Mouse (Mus musculus): ENCODE results near the gene Rpgrip1l. TPM values are rescaled to one million over a fixed set of nuclear protein-coding genes. Genes with fewer than 3 reads are reported as not detected.
A peak's percentile ranks its signal among the peaks of the same experiment; 100 is the strongest.

Rpgrip1l gene
- polyA plus RNA-seq, 1 experiment from 2014 or later = 3.0 TPM

DNA sequence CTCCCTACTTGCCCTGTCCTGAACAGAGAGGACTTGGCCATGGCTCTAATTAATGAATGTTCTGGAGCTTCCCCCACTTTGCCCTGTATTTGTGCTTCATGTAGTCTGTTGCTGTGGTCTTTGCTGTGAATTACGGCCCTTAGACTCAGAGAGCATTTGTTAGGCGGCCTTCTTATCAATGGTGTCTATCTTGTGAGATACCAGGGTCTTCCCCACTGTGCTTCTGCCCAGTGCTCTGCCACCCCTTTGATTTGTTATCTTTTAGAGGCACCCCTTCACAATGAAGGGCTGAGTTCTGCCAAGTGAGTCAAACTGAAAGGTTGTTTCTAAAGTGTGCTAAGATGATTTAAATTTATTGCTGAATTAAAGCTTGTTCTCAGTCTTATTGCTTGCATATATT is 105.4 kb downstream of the Rpgrip1l start:
- Histone ChIP-seq H3K27me3 (replicated peaks; ENCODE audit: control insufficient read depth, insufficient read depth, low read length) (no peaks in the 10 kb centered on the region), H3K9me3 (ENCODE audit: control insufficient read depth, low read length) (no peaks in the 10 kb centered on the region), H3K4me2 (ENCODE audit: low read depth, low read length) (no peak overlapping the region), H3K27ac (ENCODE audit: low read length) (no peak overlapping the region), H3K4me1 (ENCODE audit: control insufficient read depth, insufficient read depth, low read length) (no peaks in the 10 kb centered on the region), H3K9ac (ENCODE audit: low read depth, low read length) (no peak overlapping the region), H3K36me3 (ENCODE audit: control insufficient read depth, insufficient read depth, low read length) (no peaks in the 10 kb centered on the region), H3K4me3 (ENCODE audit: low read length) (no peak overlapping the region)
- 35% methylated on average over 2 of the region's 2 CpGs for WGBS
- ATAC-seq = no peak

DNA sequence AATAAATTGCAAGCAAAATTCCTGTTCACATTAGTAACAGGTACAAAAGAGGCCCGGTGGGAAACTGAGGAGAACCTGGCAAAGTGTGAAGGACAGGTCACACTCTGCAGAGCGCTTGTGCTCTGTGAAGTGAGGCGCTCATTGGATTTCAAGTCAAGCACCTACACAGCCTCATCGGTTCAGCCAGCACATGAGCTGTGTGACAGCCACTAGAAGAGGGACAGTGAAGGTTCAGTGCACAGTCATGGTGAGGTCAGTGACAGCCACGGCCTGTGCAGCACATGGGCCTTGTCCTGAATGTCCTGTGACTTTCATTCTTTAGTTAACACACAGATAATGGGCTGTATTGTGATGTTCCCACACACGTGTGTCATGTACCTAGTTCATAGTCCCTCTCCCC is 107.2 kb downstream of the Rpgrip1l start:
- no peak for ATAC-seq
- WGBS = 81% methylated on average over 6 of the region's 6 CpGs

DNA sequence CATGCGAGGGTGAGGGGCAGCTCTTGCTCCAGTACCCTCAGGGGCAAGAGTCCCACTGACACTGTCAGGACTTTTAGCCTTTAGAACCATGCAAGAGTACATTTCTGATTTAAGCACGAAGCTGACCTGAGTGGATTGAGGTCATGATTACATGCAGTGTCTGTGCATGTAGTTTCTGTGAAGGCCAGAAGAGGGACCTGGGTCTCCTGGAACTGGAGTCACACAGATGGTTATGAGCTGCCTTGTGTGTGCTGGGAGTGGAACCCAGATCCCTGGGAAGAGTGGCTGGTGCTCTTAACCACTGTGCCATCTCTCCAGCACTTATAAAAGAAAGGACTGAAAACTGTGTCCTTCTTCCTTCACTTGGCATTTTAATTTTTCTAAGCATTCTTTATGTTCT is 111.9 kb downstream of the Rpgrip1l start:
- Histone ChIP-seq H3K27me3 (replicated peaks; ENCODE audit: control insufficient read depth, insufficient read depth, low read length) (no peaks in the 10 kb centered on the region), H3K27ac (ENCODE audit: low read length) (no peak overlapping the region), H3K9me3 (ENCODE audit: control insufficient read depth, low read length) (no peaks in the 10 kb centered on the region), H3K4me2 (ENCODE audit: low read depth, low read length) (no peak overlapping the region), H3K4me1 (ENCODE audit: control insufficient read depth, insufficient read depth, low read length) (no peaks in the 10 kb centered on the region), H3K36me3 (ENCODE audit: control insufficient read depth, insufficient read depth, low read length) (no peaks in the 10 kb centered on the region), H3K9ac (ENCODE audit: low read depth, low read length) (no peak overlapping the region), H3K4me3 (ENCODE audit: low read length) (no peak overlapping the region)
- ATAC-seq = no peak
- WGBS = 67% methylated on average over 2 of the region's 2 CpGs

More for the DNA sequence above, 107.2 kb downstream of the Rpgrip1l start:
- Histone ChIP-seq H3K36me3 (ENCODE audit: control insufficient read depth, insufficient read depth, low read length) (no peaks in the 10 kb centered on the region), H3K27ac (ENCODE audit: low read length) (no peak overlapping the region), H3K4me2 (ENCODE audit: low read depth, low read length) (no peak overlapping the region), H3K27me3 (replicated peaks; ENCODE audit: control insufficient read depth, insufficient read depth, low read length) (no peaks in the 10 kb centered on the region), H3K9ac (ENCODE audit: low read depth, low read length) (no peak overlapping the region), H3K9me3 (ENCODE audit: control insufficient read depth, low read length) (no peaks in the 10 kb centered on the region), H3K4me1 (ENCODE audit: control insufficient read depth, insufficient read depth, low read length) (no peaks in the 10 kb centered on the region), H3K4me3 (ENCODE audit: low read length) (no peak overlapping the region)

DNA sequence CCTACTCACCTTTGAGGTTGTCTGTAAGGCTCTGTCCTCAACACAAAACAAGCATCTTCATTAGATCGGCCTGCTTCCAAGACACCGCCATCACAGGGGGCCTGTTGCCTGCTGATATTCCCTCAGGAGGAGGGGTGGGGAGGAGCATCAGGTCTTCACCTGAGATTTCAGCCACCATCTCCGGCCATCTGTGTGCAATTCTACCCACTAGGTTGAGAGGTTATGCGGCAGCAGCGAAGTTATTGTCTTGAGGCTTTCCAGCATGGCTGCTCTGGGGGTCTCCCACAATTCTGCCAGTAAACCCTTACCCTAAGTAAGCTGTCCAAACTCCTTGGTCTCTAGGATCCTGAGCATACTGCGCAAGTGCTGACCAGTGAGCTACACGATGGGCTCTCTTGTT is 113.2 kb downstream of the Rpgrip1l start, which contains the start of gene Aktip:
Gene Aktip, minus strand, starts transcription at position 101 of the 400 bp plus-strand sequence.
- Histone ChIP-seq H3K9me3 (ENCODE audit: control insufficient read depth, low read length) (no peaks in the 10 kb centered on the region), H3K4me2 (ENCODE audit: low read depth, low read length) (no peak within 1 kb of the TSS), H3K27ac (ENCODE audit: low read length) (no peak within 1 kb of the TSS), H3K9ac (ENCODE audit: low read depth, low read length) (no peak within 1 kb of the TSS), H3K4me1 (ENCODE audit: control insufficient read depth, insufficient read depth, low read length) (no peaks in the 10 kb centered on the region), H3K27me3 (replicated peaks; ENCODE audit: control insufficient read depth, insufficient read depth, low read length) (no peaks in the 10 kb centered on the region), H3K4me3 (ENCODE audit: low read length) (no peak within 1 kb of the TSS), H3K36me3 (ENCODE audit: control insufficient read depth, insufficient read depth, low read length) (no peaks in the 10 kb centered on the region)
- ATAC-seq = no peak
- 95% methylated on average over 7 of the region's 7 CpGs for WGBS

DNA sequence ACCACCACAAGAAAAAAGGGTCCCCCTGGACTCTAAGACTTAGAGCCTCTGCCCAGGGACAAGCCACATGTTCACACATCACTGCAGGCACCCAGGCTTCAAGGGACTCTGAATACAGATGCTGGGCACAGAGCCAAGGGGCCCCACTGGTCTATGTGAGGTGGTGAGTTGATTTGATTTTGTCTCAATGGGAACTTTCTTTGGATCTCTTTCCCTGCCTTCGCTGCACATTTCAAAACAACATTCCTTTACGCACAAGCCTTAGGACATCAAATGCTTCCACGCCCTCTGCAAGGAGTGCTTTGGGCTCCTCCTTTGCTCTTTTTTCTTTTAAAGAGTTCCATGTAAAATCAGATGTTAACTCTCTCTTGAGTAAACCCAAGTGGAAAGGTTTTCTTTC is 115.0 kb downstream of the Rpgrip1l start:
- no peak overlapping the region for H3K9ac ChIP-seq (ENCODE audit: low read depth, low read length)
- no peak overlapping the region for H3K4me2 ChIP-seq (ENCODE audit: low read depth, low read length)
- no peaks in the 10 kb centered on the region for H3K9me3 ChIP-seq (ENCODE audit: control insufficient read depth, low read length)
- H3K4me3 ChIP-seq (ENCODE audit: low read length) = no peak overlapping the region
- H3K27me3 ChIP-seq (replicated peaks; ENCODE audit: control insufficient read depth, insufficient read depth, low read length) = no peaks in the 10 kb centered on the region
- 70% methylated on average over 3 of the region's 3 CpGs for WGBS
- no peaks in the 10 kb centered on the region for H3K36me3 ChIP-seq (ENCODE audit: control insufficient read depth, insufficient read depth, low read length)
- H3K4me1 ChIP-seq (ENCODE audit: control insufficient read depth, insufficient read depth, low read length) = no peaks in the 10 kb centered on the region
- no peak overlapping the region for H3K27ac ChIP-seq (ENCODE audit: low read length)
- no peak for ATAC-seq

DNA sequence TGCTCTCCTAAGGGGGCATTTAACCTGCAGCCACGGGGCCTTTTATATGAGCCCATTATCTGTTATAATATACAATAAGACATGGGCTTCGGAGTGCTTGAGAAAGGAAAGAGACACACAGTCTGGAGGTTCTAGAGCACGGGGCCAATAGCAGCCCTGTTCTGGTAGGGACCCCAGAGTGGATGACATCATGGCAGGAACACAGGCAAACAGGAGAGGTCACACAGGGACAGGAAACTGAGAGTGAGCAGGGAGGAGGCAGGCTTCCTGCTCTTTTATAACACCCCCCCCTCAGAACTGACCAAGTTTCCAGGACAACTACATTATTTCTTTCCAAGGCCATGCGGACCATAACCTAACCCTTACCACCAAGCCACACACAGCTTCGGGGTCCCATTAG is 115.8 kb downstream of the Rpgrip1l start:
- 80% methylated on average over 5 of the region's 5 CpGs for WGBS
- Histone ChIP-seq H3K27me3 (replicated peaks; ENCODE audit: control insufficient read depth, insufficient read depth, low read length) (no peaks in the 10 kb centered on the region), H3K9ac (ENCODE audit: low read depth, low read length) (no peak overlapping the region), H3K27ac (ENCODE audit: low read length) (no peak overlapping the region), H3K9me3 (ENCODE audit: control insufficient read depth, low read length) (no peaks in the 10 kb centered on the region), H3K36me3 (ENCODE audit: control insufficient read depth, insufficient read depth, low read length) (no peaks in the 10 kb centered on the region), H3K4me1 (ENCODE audit: control insufficient read depth, insufficient read depth, low read length) (no peaks in the 10 kb centered on the region), H3K4me3 (ENCODE audit: low read length) (no peak overlapping the region), H3K4me2 (ENCODE audit: low read depth, low read length) (no peak overlapping the region)
- no peak for ATAC-seq

DNA sequence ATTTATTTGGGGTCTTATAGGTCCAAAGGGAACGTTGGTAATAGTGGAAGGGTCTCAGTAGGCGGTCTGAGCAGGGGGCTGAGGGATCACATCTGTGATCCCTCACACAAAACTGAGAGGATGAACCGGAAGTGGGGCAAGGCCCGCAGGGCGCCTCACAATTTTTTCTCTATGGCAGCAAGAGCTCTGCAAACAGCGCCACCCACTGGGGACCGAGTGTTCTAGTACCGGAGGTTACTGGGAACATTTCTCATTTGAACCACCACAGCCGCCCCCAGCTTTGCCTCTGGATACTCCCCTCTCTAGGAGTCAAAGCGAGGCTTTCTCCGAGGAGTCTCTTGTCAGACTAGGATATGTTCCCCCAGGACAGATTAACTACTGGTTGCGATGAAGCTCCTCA is 116.4 kb downstream of the Rpgrip1l start:
- Histone ChIP-seq H3K9me3 (ENCODE audit: control insufficient read depth, low read length) (no peaks in the 10 kb centered on the region), H3K27me3 (replicated peaks; ENCODE audit: control insufficient read depth, insufficient read depth, low read length) (no peaks in the 10 kb centered on the region), H3K4me2 (ENCODE audit: low read depth, low read length) (no peak overlapping the region), H3K27ac (ENCODE audit: low read length) (no peak overlapping the region), H3K4me1 (ENCODE audit: control insufficient read depth, insufficient read depth, low read length) (no peaks in the 10 kb centered on the region), H3K4me3 (ENCODE audit: low read length) (no peak overlapping the region), H3K36me3 (ENCODE audit: control insufficient read depth, insufficient read depth, low read length) (no peaks in the 10 kb centered on the region), H3K9ac (ENCODE audit: low read depth, low read length) (no peak overlapping the region)
- no peak for ATAC-seq
- 85% methylated on average over 12 of the region's 12 CpGs for WGBS

DNA sequence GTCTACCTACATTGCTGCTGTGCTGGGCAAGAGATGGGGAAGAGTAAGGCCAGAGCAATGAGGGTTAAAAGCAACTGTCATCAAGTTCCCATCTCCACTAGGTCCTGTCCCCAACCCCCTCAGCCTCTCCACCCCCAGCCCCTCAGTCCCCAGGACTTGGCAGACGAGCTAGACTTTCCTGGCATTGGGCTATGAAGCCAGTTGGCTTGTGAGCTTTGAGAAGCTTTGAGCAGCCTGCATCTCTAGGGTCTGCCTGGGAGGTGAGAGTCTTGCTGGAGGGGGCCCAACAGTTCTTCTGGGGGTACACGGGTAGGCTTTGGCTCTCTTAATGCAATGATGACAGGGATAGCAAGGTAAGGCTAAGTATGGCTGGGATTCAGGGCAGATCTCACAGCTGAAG is 119.0 kb downstream of the Rpgrip1l start:
- Histone ChIP-seq H3K27me3 (replicated peaks; ENCODE audit: control insufficient read depth, insufficient read depth, low read length) (no peaks in the 10 kb centered on the region; the same call in none of the 2 replicates), H3K9ac (ENCODE audit: low read depth, low read length) (no peak overlapping the region), H3K4me2 (ENCODE audit: low read depth, low read length) (no peak overlapping the region), H3K4me1 (ENCODE audit: control insufficient read depth, insufficient read depth, low read length) (peaks cover 4% of the 10 kb centered on the region), H3K27ac (ENCODE audit: low read length) (no peak overlapping the region), H3K36me3 (ENCODE audit: control insufficient read depth, insufficient read depth, low read length) (no peaks in the 10 kb centered on the region), H3K9me3 (ENCODE audit: control insufficient read depth, low read length) (no peaks in the 10 kb centered on the region), H3K4me3 (ENCODE audit: low read length) (no peak overlapping the region)
- WGBS = 76% methylated on average over 2 of the region's 2 CpGs
- no peak for ATAC-seq

DNA sequence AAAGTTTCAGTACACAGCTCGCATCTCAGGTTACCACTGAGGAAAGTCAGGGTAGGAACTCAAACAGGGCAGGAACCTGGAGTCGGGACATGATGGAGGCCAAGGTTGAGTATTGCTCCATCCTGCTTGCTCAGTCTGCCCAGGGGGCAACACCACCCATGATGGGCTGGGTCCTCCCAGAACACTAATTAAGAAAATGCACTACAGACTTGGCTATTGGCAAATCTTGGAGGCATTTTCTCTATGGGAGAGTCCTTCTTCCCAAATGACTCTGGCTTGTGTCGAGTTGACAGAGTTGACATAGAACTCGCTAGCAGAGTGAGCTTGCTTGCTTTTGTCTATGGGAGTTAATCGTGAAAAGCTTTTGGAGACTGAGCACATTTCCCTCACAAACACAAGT is 120.1 kb downstream of the Rpgrip1l start:
- no peak overlapping the region for H3K27ac ChIP-seq (ENCODE audit: low read length)
- ATAC-seq = no peak
- H3K9ac ChIP-seq (ENCODE audit: low read depth, low read length) = no peak overlapping the region
- no peaks in the 10 kb centered on the region for H3K36me3 ChIP-seq (ENCODE audit: control insufficient read depth, insufficient read depth, low read length)
- no peak overlapping the region for H3K4me2 ChIP-seq (ENCODE audit: low read depth, low read length)
- H3K4me3 ChIP-seq (ENCODE audit: low read length) = no peak overlapping the region
- 78% methylated on average over 5 of the region's 5 CpGs for WGBS
- no peaks in the 10 kb centered on the region for H3K9me3 ChIP-seq (ENCODE audit: control insufficient read depth, low read length)
- H3K4me1 ChIP-seq (ENCODE audit: control insufficient read depth, insufficient read depth, low read length) = peaks cover 4% of the 10 kb centered on the region
- peaks cover 3% of the 10 kb centered on the region for H3K27me3 ChIP-seq (replicated peaks; ENCODE audit: control insufficient read depth, insufficient read depth, low read length)

DNA sequence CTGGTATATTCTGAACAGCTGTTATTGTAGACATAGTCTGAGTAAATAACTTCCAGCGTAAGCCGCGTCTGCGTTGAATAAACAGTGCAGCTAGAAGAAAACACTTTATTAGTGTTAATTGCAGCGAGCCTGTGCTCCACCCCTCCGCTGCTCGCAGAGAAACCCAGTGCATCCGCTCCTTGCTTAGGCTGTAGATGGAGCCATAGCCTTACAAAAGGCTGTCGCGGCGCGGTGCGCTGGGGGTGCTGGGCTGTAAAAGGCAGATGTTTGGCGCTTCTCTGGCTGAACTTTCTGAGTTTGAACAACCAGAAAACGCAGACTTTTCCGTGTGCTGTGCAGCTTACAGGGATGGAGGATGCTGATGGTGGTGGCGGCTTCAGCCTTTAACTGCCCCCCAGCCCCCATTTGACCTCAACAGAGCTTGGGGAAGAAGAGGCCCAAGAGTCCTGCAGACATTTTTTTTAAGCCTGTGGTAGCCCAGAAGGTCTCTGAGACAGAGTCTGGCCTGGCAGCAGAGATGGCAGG is 122.2 kb downstream of the Rpgrip1l start:
- H3K9me3 ChIP-seq (ENCODE audit: control insufficient read depth, low read length) = no peaks in the 10 kb centered on the region
- ATAC-seq = peak; percentile 81
- H3K4me3 ChIP-seq (ENCODE audit: low read length) = no peak overlapping the region
- H3K4me1 ChIP-seq (ENCODE audit: control insufficient read depth, insufficient read depth, low read length) = peaks cover 4% of the 10 kb centered on the region
- H3K4me2 ChIP-seq (ENCODE audit: low read depth, low read length) = peak overlapping the region; percentile 48
- WGBS = 2% methylated on average over 17 of the region's 17 CpGs
- H3K27me3 ChIP-seq (replicated peaks; ENCODE audit: control insufficient read depth, insufficient read depth, low read length) = peaks cover 3% of the 10 kb centered on the region
- H3K36me3 ChIP-seq (ENCODE audit: control insufficient read depth, insufficient read depth, low read length) = no peaks in the 10 kb centered on the region
- peak overlapping the region; percentile 53 for H3K9ac ChIP-seq (ENCODE audit: low read depth, low read length)
- H3K27ac ChIP-seq (ENCODE audit: low read length) = no peak overlapping the region

Data from intestine, embryonic 16.5 days (tissue).